Comparison of ENCODE assay signal across 16 mouse cellular contexts in the genomic region with DNA sequence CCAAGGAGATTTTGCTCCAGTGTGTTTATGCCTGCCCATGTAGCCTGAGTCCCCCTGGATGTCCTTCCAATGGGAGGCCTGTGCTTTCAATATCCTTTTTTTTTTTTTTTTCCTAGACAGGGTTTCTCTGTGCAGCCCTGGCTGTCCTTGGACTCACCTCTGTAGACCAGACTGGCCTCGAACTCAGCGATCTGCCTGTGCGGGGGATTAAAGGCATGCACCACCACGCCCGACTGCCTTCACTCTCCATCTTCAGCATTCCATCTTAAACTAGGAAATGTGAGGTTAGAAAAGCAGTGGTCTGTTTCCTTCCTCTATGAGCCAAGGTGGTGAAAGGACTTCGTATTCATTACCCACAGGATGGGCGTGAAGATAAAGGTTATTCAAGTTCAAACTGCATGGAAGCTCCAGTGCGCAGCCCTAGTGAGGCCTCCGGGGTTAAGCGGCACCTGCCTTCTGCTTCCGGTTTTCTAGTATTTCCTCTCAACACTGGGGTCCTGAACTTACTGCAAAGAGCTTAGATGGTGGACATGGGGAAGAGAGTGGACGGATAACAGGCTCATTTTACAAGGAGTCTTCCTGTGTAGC. TPM values are rescaled to one million over a fixed set of nuclear protein-coding genes. Genes with fewer than 3 reads are reported as not detected.
DNase-seq lines count a peak whose midpoint lies in the region; ATAC-seq and TF ChIP-seq lines count a peak whose summit lies in the region.
"Had no signal": no experiment of that assay in that cellular context is flagged by ENCODE, and none has a peak within 500 bp of the region (broad histone marks: within the 10 kb centered on the region; RNA-seq: fewer than 3 reads in every experiment).

No protein-coding gene starts in this region.

- ATAC-seq in megakaryocyte progenitor cell, adult 5-6 weeks (replicated peaks; ENCODE audit: poor library complexity) = peak; percentile 82
- ATAC-seq in forebrain, embryonic 14.5 days = no peak
- ATAC-seq: forebrain, embryonic 16.5 days; hindbrain, embryonic 16.5 days had no signal

- DNase-seq in kidney, postnatal 4 days = peak; percentile 11 to 19
- DNase-seq in kidney, postnatal 36 days = no peak
- peak; percentile 13 for DNase-seq in ES-E14 (ENCODE audit: low read depth, low spot score)
- peak; percentile 55 for DNase-seq in thymus, postnatal 25 days
- DNase-seq in frontal cortex, postnatal 10 days (ENCODE audit: low spot score in 2 of 2) = no peak
- no peak for DNase-seq in forebrain, embryonic 14.5 days (ENCODE audit: low spot score)
- DNase-seq: cerebellum, postnatal 14 days; layer of hippocampus, adult 9-11 months; lung, embryonic 14.5 days; right cerebral cortex, postnatal 14 days had no signal

- H3K36me3 ChIP-seq in ES-E14 (ENCODE audit: control insufficient read depth, insufficient read depth, low read length, poor library complexity, severe bottlenecking) = no peaks in the 10 kb centered on the region
- no peaks in the 10 kb centered on the region for H3K36me3 ChIP-seq in forebrain, embryonic 14.5 days (ENCODE audit: control insufficient read depth, insufficient read depth, low read length)
- H3K36me3 ChIP-seq: limb, embryonic 12.5 days; midbrain, embryonic 12.5 days had no signal

- no peak overlapping the region for H3K4me2 ChIP-seq in forebrain, embryonic 14.5 days (ENCODE audit: low read length)
- H3K4me2 ChIP-seq: limb, embryonic 12.5 days; lung, embryonic 14.5 days; midbrain, embryonic 12.5 days had no signal

- no peaks in the 10 kb centered on the region for H3K27me3 ChIP-seq in forebrain, embryonic 14.5 days (replicated peaks; ENCODE audit: control insufficient read depth, insufficient read depth, low read length)
- H3K27me3 ChIP-seq: limb, embryonic 12.5 days; midbrain, embryonic 12.5 days had no signal

- no peak overlapping the region for H3K9ac ChIP-seq in ES-E14 (ENCODE audit: insufficient read depth, low read depth, low read length, poor library complexity, severe bottlenecking)
- no peak overlapping the region for H3K9ac ChIP-seq in forebrain, embryonic 14.5 days (ENCODE audit: low read length)
- H3K9ac ChIP-seq: limb, embryonic 12.5 days; lung, embryonic 14.5 days; midbrain, embryonic 12.5 days had no signal

- no peak overlapping the region for H3K4me3 ChIP-seq in ES-E14 (ENCODE audit: insufficient read depth in 1 of 2, low read depth in 1 of 2, low read length in 2 of 2, poor library complexity in 1 of 2, severe bottlenecking in 1 of 2)
- no peak overlapping the region for H3K4me3 ChIP-seq in forebrain, embryonic 14.5 days (ENCODE audit: low read depth, low read length)
- H3K4me3 ChIP-seq: limb, embryonic 12.5 days; midbrain, embryonic 12.5 days had no signal

- no peaks in the 10 kb centered on the region for H3K4me1 ChIP-seq in ES-E14 (ENCODE audit: control insufficient read depth in 2 of 2, insufficient read depth in 2 of 2, low read length in 2 of 2, poor library complexity in 1 of 2)
- no peaks in the 10 kb centered on the region for H3K4me1 ChIP-seq in forebrain, embryonic 14.5 days (ENCODE audit: control insufficient read depth, insufficient read depth, low read length)
- H3K4me1 ChIP-seq: limb, embryonic 12.5 days; midbrain, embryonic 12.5 days had no signal

- in situ Hi-C loops in ES-E14 (cut with MboI; ENCODE audit: low sequenced_read_pairs in 2 of 2, unreplicated experiment in 2 of 2) = no loop called here

- H3K9me3 ChIP-seq in ES-E14 (ENCODE audit: control insufficient read depth, insufficient read depth, low read depth, low read length) = no peaks in the 10 kb centered on the region
- H3K9me3 ChIP-seq in forebrain, embryonic 14.5 days (replicated peaks; ENCODE audit: control insufficient read depth, low read length) = no peaks in the 10 kb centered on the region
- H3K9me3 ChIP-seq: limb, embryonic 12.5 days; midbrain, embryonic 12.5 days had no signal

- no peak overlapping the region for H3K27ac ChIP-seq in ES-E14 (ENCODE audit: insufficient read depth, low read depth, low read length, poor library complexity, severe bottlenecking)
- no peak overlapping the region for H3K27ac ChIP-seq in forebrain, embryonic 14.5 days (ENCODE audit: low read depth, low read length)
- H3K27ac ChIP-seq: limb, embryonic 12.5 days; midbrain, embryonic 12.5 days; stomach, postnatal 0 days had no signal

- 91% methylated on average over 12 of the region's 12 CpGs for WGBS in forebrain, embryonic 14.5 days

TF ChIP-seq in ES-E14, 5 proteins besides CTCF, POLR2A, EP300 and RAD21:
- TF ChIP-seq ZNF384 (IDR thresholded peaks at IDR 0.05; ENCODE audit: low read depth, low read length) (peak; percentile 52; the same call in 1 of the 2 replicates), MAFK (IDR thresholded peaks at IDR 0.05; ENCODE audit: insufficient read depth, low read depth, low read length) (no peak), HCFC1 (IDR thresholded peaks at IDR 0.05; ENCODE audit: borderline replicate concordance, insufficient read depth, low read length) (no peak)

RNA-seq across cellular contexts. Expression of a gene that starts 33.0 kb away (rescaled TPM):
- total RNA-seq in ES-E14 (2012; rRNA removed) = 19.8 and 23.4 TPM in 2 replicates
- total RNA-seq in megakaryocyte progenitor cell, adult 5-6 weeks (2015) = 15.5 and 15.9 TPM in 2 replicates
- 19.7 and 21.2 TPM in 2 replicates for total RNA-seq in megakaryocyte progenitor cell, adult 5-6 weeks (2017)
- 67.3 and 80.5 TPM in 2 replicates for polyA plus RNA-seq in forebrain, embryonic 14.5 days (2014; fragmentation: Nextera tagmentation; extraction: Ambion mirVana)

RNA-seq across cellular contexts. Expression of a gene that starts 46.5 kb away (rescaled TPM):
- 0.18 and 0.26 TPM in 2 replicates for total RNA-seq in ES-E14 (2012; rRNA removed)
- 0.84 and 1.1 TPM in 2 replicates for total RNA-seq in megakaryocyte progenitor cell, adult 5-6 weeks (2015)
- total RNA-seq in megakaryocyte progenitor cell, adult 5-6 weeks (2017) = 1.9 and 2.2 TPM in 2 replicates
- polyA plus RNA-seq in forebrain, embryonic 14.5 days (2014; fragmentation: Nextera tagmentation; extraction: Ambion mirVana) = 0.08 and 0.12 TPM in 2 replicates

Comparison
In these comparisons a context has a peak if more than half of its experiments do, and no peak if none do; other contexts are left out.
1. DNase-seq: peak in kidney, postnatal 4 days (2 of 2), ES-E14 (single experiment) and thymus, postnatal 25 days (single experiment); none in kidney, postnatal 36 days (0 of 2), frontal cortex, postnatal 10 days (0 of 2) and forebrain, embryonic 14.5 days (single experiment).